Mouse (Mus musculus): Measurements from ENCODE around the gene Gm20605. TPM values are rescaled to one million over a fixed set of nuclear protein-coding genes. Genes with fewer than 3 reads are reported as not detected.

Gene Gm20605
- total and polyA plus RNA-seq, 3 experiments, result 11.4 to 44.5 (median 14.5) TPM

GRCm38 (mm10) chr5:137623937-137624530 lies 4.9 kb upstream of the Gm20605 start:
- no peak for ATAC-seq (ENCODE audit: extremely low read depth, insufficient number of reproducible peaks, low FRiP score, poor library complexity, severe bottlenecking)

GRCm38 (mm10) chr5:137627991-137628390 lies 984 bp upstream of the Gm20605 start:
- no peak for TF ChIP-seq CTCF (IDR thresholded peaks at IDR 0.05; ENCODE audit: low read depth, low read length)
- TF ChIP-seq TAL1 (conservative IDR thresholded peaks at IDR 0.05; ENCODE audit: low read depth, low read length), result no peak
- TF ChIP-seq GATA1 (IDR thresholded peaks at IDR 0.05; ENCODE audit: borderline replicate concordance, low read length), result no peak
- no peak for TF ChIP-seq POLR2AphosphoS5 (IDR thresholded peaks at IDR 0.05; ENCODE audit: insufficient replicate concordance, low read depth, low read length)
- no peak for TF ChIP-seq GATA2 (IDR thresholded peaks at IDR 0.05; ENCODE audit: borderline replicate concordance, low read depth, low read length)
- H3K4me1 ChIP-seq (ENCODE audit: insufficient read depth, low read depth, low read length), result peaks cover 62% of the 10 kb centered on the region
- peaks cover 30% of the 10 kb centered on the region for H3K36me3 ChIP-seq (replicated peaks)
- no peaks in the 10 kb centered on the region for H3K9me3 ChIP-seq (replicated peaks)
- H3K27me3 ChIP-seq (ENCODE audit: insufficient read depth, low read length), result peaks cover 12% of the 10 kb centered on the region
- ATAC-seq (ENCODE audit: extremely low read depth, insufficient number of reproducible peaks, low FRiP score, poor library complexity, severe bottlenecking), result no peak
- H3K4me3 ChIP-seq (ENCODE audit: low read depth, low read length), result peak overlapping the region; percentile 88
- no peak for DNase-seq (ENCODE audit: low spot score)

More at GRCm38 (mm10) chr5:137623937-137624530, 4.9 kb upstream of the Gm20605 start:
- no peak for DNase-seq (ENCODE audit: low spot score)
- H3K4me1 ChIP-seq (ENCODE audit: insufficient read depth, low read depth, low read length), result peaks cover 26% of the 10 kb centered on the region
- no peaks in the 10 kb centered on the region for H3K9me3 ChIP-seq (replicated peaks)
- no peak overlapping the region for H3K4me3 ChIP-seq (ENCODE audit: low read depth, low read length)
- H3K36me3 ChIP-seq (replicated peaks), result no peaks in the 10 kb centered on the region
- TF ChIP-seq GATA1 (IDR thresholded peaks at IDR 0.05; ENCODE audit: borderline replicate concordance, low read length) (no peak), TAL1 (conservative IDR thresholded peaks at IDR 0.05; ENCODE audit: low read depth, low read length) (no peak), GATA2 (IDR thresholded peaks at IDR 0.05; ENCODE audit: borderline replicate concordance, low read depth, low read length) (no peak), POLR2AphosphoS5 (IDR thresholded peaks at IDR 0.05; ENCODE audit: insufficient replicate concordance, low read depth, low read length) (no peak), CTCF (IDR thresholded peaks at IDR 0.05; ENCODE audit: low read depth, low read length) (no peak)
- H3K27me3 ChIP-seq (ENCODE audit: insufficient read depth, low read length), result peaks cover 43% of the 10 kb centered on the region

GRCm38 (mm10) chr5:137629306-137629721 lies 339 bp downstream of the Gm20605 start:
- ATAC-seq (ENCODE audit: extremely low read depth, insufficient number of reproducible peaks, low FRiP score, poor library complexity, severe bottlenecking), result no peak
- H3K4me1 ChIP-seq (ENCODE audit: insufficient read depth, low read depth, low read length), result peaks cover 60% of the 10 kb centered on the region
- H3K4me3 ChIP-seq (ENCODE audit: low read depth, low read length), result peak overlapping the region; percentile 88
- peak; percentile 59 for DNase-seq (ENCODE audit: low spot score)
- no peaks in the 10 kb centered on the region for H3K9me3 ChIP-seq (replicated peaks)
- peaks cover 7% of the 10 kb centered on the region; the same call in 1 of the 2 replicates for H3K27me3 ChIP-seq (ENCODE audit: insufficient read depth, low read length)
- peaks cover 43% of the 10 kb centered on the region for H3K36me3 ChIP-seq (replicated peaks)
- TF ChIP-seq TAL1 (conservative IDR thresholded peaks at IDR 0.05; ENCODE audit: low read depth, low read length) (no peak), GATA1 (IDR thresholded peaks at IDR 0.05; ENCODE audit: borderline replicate concordance, low read length) (no peak), GATA2 (IDR thresholded peaks at IDR 0.05; ENCODE audit: borderline replicate concordance, low read depth, low read length) (no peak), CTCF (IDR thresholded peaks at IDR 0.05; ENCODE audit: low read depth, low read length) (no peak), POLR2AphosphoS5 (IDR thresholded peaks at IDR 0.05; ENCODE audit: insufficient replicate concordance, low read depth, low read length) (no peak)

GRCm38 (mm10) chr5:137629906-137630545 lies 1.1 kb downstream of the Gm20605 start:
- peaks cover 54% of the 10 kb centered on the region for H3K4me1 ChIP-seq (ENCODE audit: insufficient read depth, low read depth, low read length)
- H3K27me3 ChIP-seq (ENCODE audit: insufficient read depth, low read length), result 0 out of 2 replicates have a peak, but pooled peaks cover 2% of the 10 kb centered on the region
- peak overlapping the region; percentile 88 for H3K4me3 ChIP-seq (ENCODE audit: low read depth, low read length)
- peaks cover 46% of the 10 kb centered on the region for H3K36me3 ChIP-seq (replicated peaks)
- no peak for TF ChIP-seq POLR2AphosphoS5 (IDR thresholded peaks at IDR 0.05; ENCODE audit: insufficient replicate concordance, low read depth, low read length)
- no peak for TF ChIP-seq TAL1 (conservative IDR thresholded peaks at IDR 0.05; ENCODE audit: low read depth, low read length)
- no peak for TF ChIP-seq CTCF (IDR thresholded peaks at IDR 0.05; ENCODE audit: low read depth, low read length)
- TF ChIP-seq GATA1 (IDR thresholded peaks at IDR 0.05; ENCODE audit: borderline replicate concordance, low read length), result no peak
- no peak for TF ChIP-seq GATA2 (IDR thresholded peaks at IDR 0.05; ENCODE audit: borderline replicate concordance, low read depth, low read length)
- ATAC-seq (ENCODE audit: extremely low read depth, insufficient number of reproducible peaks, low FRiP score, poor library complexity, severe bottlenecking), result no peak
- H3K9me3 ChIP-seq (replicated peaks), result no peaks in the 10 kb centered on the region
- DNase-seq (ENCODE audit: low spot score), result peak; percentile 47

GRCm38 (mm10) chr5:137630602-137631001 lies 1.6 kb downstream of the Gm20605 start:
- 0 out of 2 replicates have a peak, but pooled peaks cover 2% of the 10 kb centered on the region for H3K27me3 ChIP-seq (ENCODE audit: insufficient read depth, low read length)
- DNase-seq (ENCODE audit: low spot score) (no peak), ATAC-seq (ENCODE audit: extremely low read depth, insufficient number of reproducible peaks, low FRiP score, poor library complexity, severe bottlenecking) (no peak)
- H3K9me3 ChIP-seq (replicated peaks), result no peaks in the 10 kb centered on the region
- H3K4me1 ChIP-seq (ENCODE audit: insufficient read depth, low read depth, low read length), result peaks cover 53% of the 10 kb centered on the region
- H3K36me3 ChIP-seq (replicated peaks), result peaks cover 52% of the 10 kb centered on the region
- H3K4me3 ChIP-seq (ENCODE audit: low read depth, low read length), result peak overlapping the region; percentile 88; the same call in 1 of the 2 replicates
- TF ChIP-seq TAL1 (conservative IDR thresholded peaks at IDR 0.05; ENCODE audit: low read depth, low read length) (no peak), POLR2AphosphoS5 (IDR thresholded peaks at IDR 0.05; ENCODE audit: insufficient replicate concordance, low read depth, low read length) (no peak), GATA1 (IDR thresholded peaks at IDR 0.05; ENCODE audit: borderline replicate concordance, low read length) (no peak), GATA2 (IDR thresholded peaks at IDR 0.05; ENCODE audit: borderline replicate concordance, low read depth, low read length) (no peak), CTCF (IDR thresholded peaks at IDR 0.05; ENCODE audit: low read depth, low read length) (no peak)

GRCm38 (mm10) chr5:137631171-137631570 lies 2.2 kb downstream of the Gm20605 start:
- DNase-seq (ENCODE audit: low spot score), result peak; percentile 83
- Histone ChIP-seq H3K36me3 (replicated peaks) (peaks cover 58% of the 10 kb centered on the region), H3K4me1 (ENCODE audit: insufficient read depth, low read depth, low read length) (peaks cover 53% of the 10 kb centered on the region), H3K4me3 (ENCODE audit: low read depth, low read length) (peak overlapping the region; percentile 88; the same call in 1 of the 2 replicates), H3K9me3 (replicated peaks) (no peaks in the 10 kb centered on the region), H3K27me3 (ENCODE audit: insufficient read depth, low read length) (no peaks in the 10 kb centered on the region)
- ATAC-seq (ENCODE audit: extremely low read depth, insufficient number of reproducible peaks, low FRiP score, poor library complexity, severe bottlenecking), result peak; percentile 51
- TF ChIP-seq GATA2 (IDR thresholded peaks at IDR 0.05; ENCODE audit: borderline replicate concordance, low read depth, low read length) (no peak), CTCF (IDR thresholded peaks at IDR 0.05; ENCODE audit: low read depth, low read length) (no peak), POLR2AphosphoS5 (IDR thresholded peaks at IDR 0.05; ENCODE audit: insufficient replicate concordance, low read depth, low read length) (no peak)

Measured in G1E (cell line).